Mouse (Mus musculus) bone marrow macrophage, adult 2 months (primary cell): ENCODE results near the gene Mdh1b.

Experiments used
- CTCF ChIP-seq: IDR thresholded peaks from 2 replicates; pipeline ENCODE4 v1.5.1; 2012; ENCODE audit warnings: low read depth, mild to moderate bottlenecking, low read length, moderate library complexity
- POLR2A ChIP-seq: IDR thresholded peaks from 2 replicates; pipeline ENCODE4 v1.6.1; 2012; ENCODE audit warnings: mild to moderate bottlenecking, low read depth, low read length, borderline replicate concordance

DNA sequence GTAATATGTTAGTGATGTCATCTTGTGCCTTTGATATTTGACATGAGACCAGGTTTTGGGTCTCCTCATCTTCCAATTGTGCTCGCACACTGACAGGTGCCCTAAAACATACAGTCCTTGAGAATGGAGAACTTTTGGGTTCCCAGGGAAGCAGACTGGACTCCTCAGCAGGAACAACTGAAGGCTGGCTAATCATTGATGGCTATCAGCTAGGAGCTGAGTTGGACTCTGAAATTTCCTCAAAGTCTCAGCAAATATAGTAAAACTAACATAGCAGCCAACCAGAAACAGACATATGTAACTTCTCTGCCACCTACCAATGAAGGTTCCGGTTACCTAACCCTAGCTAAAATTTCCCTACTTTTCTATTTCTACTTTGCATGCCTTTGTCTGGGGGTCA, 64.0 kb downstream of the Mdh1b start:
- TF ChIP-seq CTCF (no peak), POLR2A (no peak)
